Mouse (Mus musculus) C2C12 (cell line): Measurements from ENCODE around the gene Prkab2. TPM values are rescaled to one million over a fixed set of nuclear protein-coding genes. Genes with fewer than 3 reads are reported as not detected.

Source experiments
- H3K27me3 ChIP-seq: one replicate; pipeline ENCODE4 v1.6.1; 2011; ENCODE audit not compliant: control insufficient read depth, insufficient read depth, insufficient read length
- H3K36me3 ChIP-seq: one replicate; pipeline ENCODE4 v1.6.1; 2011; ENCODE audit not compliant: control insufficient read depth, insufficient read depth
- H3K4me3 ChIP-seq: one replicate; pipeline ENCODE4 v1.5.1; 2011; ENCODE audit warnings: mild to moderate bottlenecking, control low read depth; ENCODE audit not compliant: poor library complexity, insufficient read depth, severe bottlenecking
- H3K79me2 ChIP-seq: one replicate; pipeline ENCODE4 v1.6.1; 2011; ENCODE audit not compliant: control insufficient read depth, insufficient read depth
- H3K79me3 ChIP-seq: one replicate; pipeline ENCODE4 v1.6.1; 2011; ENCODE audit warnings: low read depth, control low read depth
- H3ac ChIP-seq: one replicate; pipeline ENCODE3; 2011; ENCODE audit warnings: low read depth; ENCODE audit not compliant: control insufficient read depth, insufficient read length
- CEBPB ChIP-seq: IDR thresholded peaks from one replicate; pipeline ENCODE4 v1.6.1; 2011; ENCODE audit warnings: low read depth, mild to moderate bottlenecking, control low read depth, moderate library complexity
- CTCF ChIP-seq: IDR thresholded peaks from one replicate; pipeline ENCODE4 v1.5.1; 2011; ENCODE audit not compliant: control insufficient read depth, insufficient read depth, insufficient read length
- FOSL1 ChIP-seq: IDR thresholded peaks from one replicate; pipeline ENCODE4 v1.8.0; 2011; ENCODE audit warnings: mild to moderate bottlenecking, low read length; ENCODE audit not compliant: poor library complexity, insufficient read depth, severe bottlenecking
- MAX ChIP-seq: IDR thresholded peaks from one replicate; pipeline ENCODE4 v1.6.1; 2011; ENCODE audit warnings: mild to moderate bottlenecking, control low read depth
- MYOD1 ChIP-seq: IDR thresholded peaks from one replicate; pipeline ENCODE4 v1.6.1; 2011; ENCODE audit warnings: low read depth; ENCODE audit not compliant: control insufficient read depth, insufficient read length
- MYOG ChIP-seq: IDR thresholded peaks from one replicate; pipeline ENCODE4 v1.6.1; 2011; ENCODE audit not compliant: control insufficient read depth, insufficient read length; ENCODE audit errors: extremely low read depth
- USF1 ChIP-seq: IDR thresholded peaks from one replicate; pipeline ENCODE4 v1.6.1; 2011; ENCODE audit warnings: low read depth, mild to moderate bottlenecking, control low read depth, moderate library complexity
- polyA plus RNA-seq: library from polyadenylated mRNA; unstranded; fragments of >200 nt; fragmentation: generic; extraction: Trizol; gene quantifications from one replicate; pipeline ENCODE4 v1.2.1, GENCODE M21; 2012; ENCODE audit warnings: missing spikeins

Prkab2 gene
- polyA plus RNA-seq, 1 experiment = 5.6 TPM

GRCm38 (mm10) chr3:97681321-97682158 lies 23.5 kb downstream of the Prkab2 start:
- no peaks in the 10 kb centered on the region for H3K79me2 ChIP-seq
- no peaks in the 10 kb centered on the region for H3K79me3 ChIP-seq
- TF ChIP-seq MAX = no peak
- no peak for TF ChIP-seq CEBPB
- no peak for TF ChIP-seq MYOD1
- TF ChIP-seq USF1 = no peak
- no peak for TF ChIP-seq CTCF
- no peak for TF ChIP-seq FOSL1
- no peak for TF ChIP-seq MYOG
- no peaks in the 10 kb centered on the region for H3K27me3 ChIP-seq
- H3K4me3 ChIP-seq = no peak overlapping the region
- peak overlapping the region; percentile 9 for H3ac ChIP-seq
- no peaks in the 10 kb centered on the region for H3K36me3 ChIP-seq

GRCm38 (mm10) chr3:97682159-97682502 lies 24.1 kb downstream of the Prkab2 start:
- Histone ChIP-seq H3K4me3 (no peak overlapping the region), H3ac (no peak overlapping the region), H3K36me3 (no peaks in the 10 kb centered on the region), H3K27me3 (no peaks in the 10 kb centered on the region), H3K79me3 (no peaks in the 10 kb centered on the region), H3K79me2 (no peaks in the 10 kb centered on the region)
- TF ChIP-seq CTCF (no peak), MAX (no peak), CEBPB (no peak)

- H3K27me3 ChIP-seq = no peaks in the 10 kb centered on the region
- no peaks in the 10 kb centered on the region for H3K79me3 ChIP-seq
- H3K36me3 ChIP-seq = no peaks in the 10 kb centered on the region
- H3K4me3 ChIP-seq = no peak overlapping the region
- H3ac ChIP-seq = no peak overlapping the region
- TF ChIP-seq FOSL1 = no peak
- no peak for TF ChIP-seq MYOG
- TF ChIP-seq CTCF = no peak
- TF ChIP-seq MYOD1 = no peak
- no peak for TF ChIP-seq MAX
- no peak for TF ChIP-seq CEBPB
- no peaks in the 10 kb centered on the region for H3K79me2 ChIP-seq
These were observed 24.6 kb downstream of the Prkab2 start for GRCm38 (mm10) chr3:97682576-97682975.

- Histone ChIP-seq H3K4me3 (no peak overlapping the region), H3K79me2 (no peaks in the 10 kb centered on the region), H3K79me3 (no peaks in the 10 kb centered on the region), H3K36me3 (no peaks in the 10 kb centered on the region), H3K27me3 (no peaks in the 10 kb centered on the region), H3ac (no peak overlapping the region)
- TF ChIP-seq CTCF (no peak), MYOD1 (no peak), MYOG (no peak), FOSL1 (no peak), USF1 (no peak), CEBPB (no peak), MAX (no peak)
These were observed 25.7 kb downstream of the Prkab2 start for GRCm38 (mm10) chr3:97683560-97684195.

GRCm38 (mm10) chr3:97686372-97687117 lies 28.6 kb downstream of the Prkab2 start:
- no peaks in the 10 kb centered on the region for H3K27me3 ChIP-seq
- no peak overlapping the region for H3ac ChIP-seq
- H3K36me3 ChIP-seq = no peaks in the 10 kb centered on the region
- H3K79me3 ChIP-seq = no peaks in the 10 kb centered on the region
- no peaks in the 10 kb centered on the region for H3K79me2 ChIP-seq
- TF ChIP-seq MYOD1 = no peak
- H3K4me3 ChIP-seq = no peak overlapping the region
